Comparison of ENCODE assay signal across 25 mouse cellular contexts in the genomic region with DNA sequence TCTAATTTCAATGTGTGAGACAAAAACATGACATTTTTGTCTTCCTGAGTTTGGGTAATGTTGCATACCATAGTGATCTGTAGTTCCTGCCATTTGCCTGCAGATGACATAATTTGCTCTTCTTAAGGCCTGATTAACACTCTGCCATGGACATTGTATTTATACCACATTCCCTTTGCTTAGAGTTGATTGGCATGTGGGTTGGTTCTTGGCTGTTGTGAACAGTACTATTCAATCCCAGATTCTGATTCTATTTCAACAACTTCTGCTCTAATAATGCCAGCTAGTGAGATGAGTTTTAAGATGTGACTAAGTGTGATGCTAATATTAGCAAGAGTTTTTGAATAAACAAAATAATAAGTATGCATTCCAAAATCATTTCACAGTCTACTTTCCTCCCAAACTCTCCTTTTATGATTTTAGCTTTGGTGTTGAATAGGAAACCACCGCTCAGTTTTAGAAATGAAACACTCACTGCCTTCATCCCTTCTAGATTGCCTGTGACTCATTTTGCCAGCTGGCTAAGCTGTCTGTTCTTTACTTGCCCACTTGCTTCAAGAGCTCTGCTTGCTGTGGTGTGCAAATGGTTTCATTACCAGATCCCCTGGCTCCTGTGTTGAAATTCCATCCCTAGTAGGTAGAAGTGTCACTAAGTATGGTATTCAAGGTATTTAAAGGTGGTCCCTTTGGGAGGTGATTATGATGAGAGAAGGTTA. TPM values are rescaled to one million over a fixed set of nuclear protein-coding genes. Genes with fewer than 3 reads are reported as not detected.
A peak's percentile ranks its signal among the peaks of the same experiment; 100 is the strongest.
DNase-seq lines count a peak whose midpoint lies in the region; ATAC-seq lines count a peak whose summit lies in the region.
"Had no signal": no experiment of that assay in that cellular context is flagged by ENCODE, and none has a peak within 500 bp of the region (broad histone marks: within the 10 kb centered on the region; RNA-seq: fewer than 3 reads in every experiment).

No protein-coding gene starts in this region.

- no peak overlapping the region for H3K9ac ChIP-seq in heart, embryonic 12.5 days
- H3K9ac ChIP-seq: embryonic facial prominence, embryonic 15.5 days; hindbrain, embryonic 15.5 days; neural tube, embryonic 13.5 days; stomach, embryonic 15.5 days had no signal

- H3K9me3 ChIP-seq in heart, embryonic 12.5 days (replicated peaks) = no peaks in the 10 kb centered on the region
- H3K9me3 ChIP-seq: embryonic facial prominence, embryonic 15.5 days; forebrain, embryonic 10.5 days; hindbrain, embryonic 15.5 days; neural tube, embryonic 13.5 days; stomach, embryonic 15.5 days had no signal

- DNase-seq in frontal cortex, adult 2 months (ENCODE audit: extremely low spot score in 1 of 2, low spot score in 1 of 2) = peak; percentile 49 to 72
- DNase-seq in frontal cortex, postnatal 10 days (ENCODE audit: low spot score in 2 of 2) = no peak
- DNase-seq in 3134 (ENCODE audit: extremely low read depth, insufficient read length, low spot score) = peak; percentile 11
- peak; percentile 77 to 83 for DNase-seq in layer of hippocampus, adult 18-20 months (ENCODE audit: low spot score in 2 of 2)
- peak; percentile 14 to 66 for DNase-seq in left cerebral cortex, adult 9 months (ENCODE audit: low spot score in 2 of 2)
- no peak for DNase-seq in lung, postnatal 10 days
- no peak for DNase-seq in heart, adult 18-20 months
- DNase-seq: cerebellum, postnatal 14 days; embryo, embryonic 11 days; gastrocnemius, postnatal 14 days; heart, postnatal 14 days; kidney, adult 11 months; lung, adult 18-20 months; lung, postnatal 36 days; spleen, adult 18-20 months had no signal

- no peak overlapping the region for H3K4me2 ChIP-seq in heart, embryonic 12.5 days
- H3K4me2 ChIP-seq: embryonic facial prominence, embryonic 15.5 days; hindbrain, embryonic 15.5 days; neural tube, embryonic 13.5 days; stomach, embryonic 15.5 days had no signal

- 97% methylated on average over 1 of the region's 1 CpGs for WGBS in heart, embryonic 12.5 days

- H3K27ac ChIP-seq in heart, embryonic 12.5 days (ENCODE audit: poor library complexity, severe bottlenecking) = no peak overlapping the region
- H3K27ac ChIP-seq: embryonic facial prominence, embryonic 15.5 days; forebrain, embryonic 10.5 days; hindbrain, embryonic 15.5 days; kidney, postnatal 0 days; neural tube, embryonic 13.5 days; stomach, embryonic 15.5 days had no signal

- no peaks in the 10 kb centered on the region for H3K36me3 ChIP-seq in heart, embryonic 12.5 days
- H3K36me3 ChIP-seq: embryonic facial prominence, embryonic 15.5 days; forebrain, embryonic 10.5 days; hindbrain, embryonic 15.5 days; neural tube, embryonic 13.5 days; stomach, embryonic 15.5 days had no signal

- ATAC-seq in heart, embryonic 12.5 days (ENCODE audit: insufficient number of reproducible peaks, low FRiP score) = no peak

- no peak overlapping the region for H3K4me3 ChIP-seq in heart, embryonic 12.5 days
- H3K4me3 ChIP-seq: embryonic facial prominence, embryonic 15.5 days; forebrain, embryonic 10.5 days; hindbrain, embryonic 15.5 days; neural tube, embryonic 13.5 days; stomach, embryonic 15.5 days had no signal

- H3K27me3 ChIP-seq in heart, embryonic 12.5 days (replicated peaks) = no peaks in the 10 kb centered on the region
- H3K27me3 ChIP-seq: embryonic facial prominence, embryonic 15.5 days; hindbrain, embryonic 15.5 days; neural tube, embryonic 13.5 days; stomach, embryonic 15.5 days had no signal

- H3K4me1 ChIP-seq in heart, embryonic 12.5 days (replicated peaks) = no peaks in the 10 kb centered on the region
- H3K4me1 ChIP-seq: embryonic facial prominence, embryonic 15.5 days; forebrain, embryonic 10.5 days; hindbrain, embryonic 15.5 days; neural tube, embryonic 13.5 days; stomach, embryonic 15.5 days had no signal

RNA-seq across cellular contexts. Expression of gene Tas2r119, which starts 3.1 kb away (rescaled TPM):
- polyA plus RNA-seq in frontal cortex, adult 2 months (2012; rRNA removed) = not detected in 2 replicates
- not detected for total RNA-seq in layer of hippocampus, adult 18-20 months (2021)
- not detected in 2 replicates for polyA plus RNA-seq in heart, embryonic 12.5 days (2016; fragmentation: Nextera tagmentation; extraction: Ambion mirVana)
- not detected for total RNA-seq in heart, adult 18-20 months (2021)
- total RNA-seq: gastrocnemius, postnatal 14 days; heart, postnatal 14 days; left cerebral cortex, adult 8-10 months; liver, adult 2 months; monocyte, adult 5-6 weeks had no signal
- polyA plus RNA-seq: embryonic facial prominence, embryonic 15.5 days; forebrain, embryonic 10.5 days; hindbrain, embryonic 15.5 days; kidney, postnatal 0 days; liver, adult 2 months; neural tube, embryonic 13.5 days; stomach, embryonic 15.5 days had no signal

Comparison
In these comparisons a context has a peak if more than half of its experiments do, and no peak if none do; other contexts are left out.
1. DNase-seq: peak in frontal cortex, adult 2 months (2 of 2), 3134 (single experiment), layer of hippocampus, adult 18-20 months (2 of 2) and left cerebral cortex, adult 9 months (2 of 2); none in frontal cortex, postnatal 10 days (0 of 2), lung, postnatal 10 days (single experiment) and heart, adult 18-20 months (0 of 2).